Mouse (Mus musculus): ENCODE measurements around the gene Pop5.

DNA sequence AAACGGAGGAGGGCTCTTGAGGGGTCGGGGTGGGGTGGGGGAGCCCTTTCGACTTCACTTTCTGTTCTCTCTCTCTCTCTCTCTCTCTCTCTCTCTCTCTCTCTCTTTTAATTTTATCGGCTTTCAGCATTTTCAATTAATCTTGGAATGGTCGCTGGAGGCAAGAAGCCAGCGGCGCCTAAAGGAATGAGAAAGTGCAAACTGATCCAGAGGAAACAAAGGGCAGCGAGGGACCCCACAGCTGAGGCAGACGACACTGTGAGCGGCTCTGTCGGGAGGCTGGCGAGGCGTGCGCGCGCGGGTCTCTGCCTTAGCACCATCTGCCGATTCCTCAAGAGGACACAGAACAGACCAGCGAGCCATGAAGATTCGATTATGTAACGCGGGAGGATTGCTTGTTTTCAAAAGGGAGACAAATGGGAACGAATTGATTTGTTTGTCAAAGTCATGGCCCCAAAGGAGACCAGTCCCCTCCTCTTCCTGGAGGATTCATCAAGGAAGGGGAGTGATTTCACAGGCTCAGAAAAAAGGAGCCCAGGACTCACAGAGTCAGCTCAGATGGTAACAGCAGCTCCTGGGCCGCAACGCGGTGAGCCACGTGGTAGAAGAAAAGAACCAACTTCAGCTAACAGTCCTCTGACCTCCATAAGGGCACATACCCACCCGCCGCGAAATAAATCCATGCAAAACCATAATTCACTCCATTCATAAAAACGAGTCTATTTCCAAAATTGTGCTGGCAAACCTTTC is 30.9 kb upstream of the Pop5 start:
- no peak for TF ChIP-seq POLR2A (IDR thresholded peaks at IDR 0.05; ENCODE audit: low read depth, low read length)
- no peak for TF ChIP-seq CTCF (IDR thresholded peaks at IDR 0.05; ENCODE audit: extremely low read depth, insufficient read length, insufficient replicate concordance, low read depth, low read length)
